Mouse (Mus musculus): Measurements from ENCODE around the gene Sipa1l1. TPM values are rescaled to one million over a fixed set of nuclear protein-coding genes. Genes with fewer than 3 reads are reported as not detected.
A peak's percentile ranks its signal among the peaks of the same experiment; 100 is the strongest.

Sipa1l1 gene
- polyA plus RNA-seq, 2 experiments, result 2.6 to 2.7 TPM

DNA sequence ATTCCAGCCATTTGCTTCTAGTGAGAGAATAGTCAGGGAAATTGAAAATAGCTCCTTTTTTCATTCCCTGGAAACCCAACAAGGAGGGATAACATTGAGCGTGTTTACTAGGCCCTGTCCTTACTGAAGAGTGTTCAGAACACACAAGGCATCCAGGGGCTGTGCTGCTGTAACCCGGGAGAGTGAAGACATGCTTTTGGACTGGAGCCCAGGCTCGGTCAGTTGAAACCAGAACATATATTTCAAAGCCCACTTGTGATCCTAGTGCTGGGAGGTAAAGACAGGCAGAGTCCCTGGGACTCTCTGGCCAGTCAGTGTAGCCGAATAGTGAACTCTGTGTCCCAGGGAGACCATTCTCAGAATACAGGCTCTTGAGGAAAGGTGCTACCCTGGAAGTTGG, 68.8 kb downstream of the Sipa1l1 start:
- no peaks in the 10 kb centered on the region for H3K9me3 ChIP-seq (ENCODE audit: control insufficient read depth, low read length)
- WGBS (ENCODE audit: insufficient replicate concordance), result 68% methylated on average over 4 of the region's 4 CpGs
- no peak overlapping the region for H3K27ac ChIP-seq
- TF ChIP-seq EP300 (IDR thresholded peaks at IDR 0.05; ENCODE audit: low read depth) (no peak), CTCF (IDR thresholded peaks at IDR 0.05; ENCODE audit: low read depth) (no peak)
- ATAC-seq (ENCODE audit: insufficient read depth), result no peak
- H3K4me1 ChIP-seq (replicated peaks; ENCODE audit: control insufficient read depth in 2 of 2, insufficient read depth in 2 of 2, low read length in 1 of 2), result peaks cover 0 to 17% of the 10 kb centered on the region in 2 experiments; a peak in 2 of 4 replicates
- no peak for DNase-seq (ENCODE audit: low read depth in 3 of 3, low spot score in 3 of 3)
- no peak overlapping the region for H3K4me3 ChIP-seq (ENCODE audit: insufficient read depth in 1 of 2, low read depth in 2 of 2, low read length in 2 of 2)
- no peak overlapping the region for H3K9ac ChIP-seq (replicated peaks)
- H3K4me2 ChIP-seq (ENCODE audit: low read depth), result no peak overlapping the region
- no peaks in the 10 kb centered on the region for H3K27me3 ChIP-seq (ENCODE audit: control insufficient read depth, insufficient read depth, low read length)
- no peaks in the 10 kb centered on the region for H3K36me3 ChIP-seq (replicated peaks; ENCODE audit: control insufficient read depth, insufficient read depth, low read depth)

DNA sequence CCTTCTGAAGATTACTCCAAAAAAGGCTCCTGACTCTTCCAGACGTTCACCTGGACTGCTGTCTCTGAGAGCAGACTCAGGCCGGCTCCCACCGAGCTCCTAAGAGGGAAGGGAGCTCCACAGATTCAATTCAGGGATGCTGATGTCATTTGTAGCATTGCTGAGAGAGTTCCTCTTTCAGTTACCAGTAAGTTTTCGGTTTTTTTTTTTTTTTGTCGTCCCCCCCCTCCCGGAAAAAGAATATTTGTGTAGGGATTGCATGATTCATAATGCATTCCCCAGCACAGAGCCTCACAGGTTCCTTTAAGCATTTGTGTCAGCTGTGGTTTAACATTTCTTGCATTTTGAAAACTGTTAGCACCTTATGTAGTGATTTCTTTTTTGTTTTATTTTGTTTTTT, 71.6 kb downstream of the Sipa1l1 start:
- no peaks in the 10 kb centered on the region for H3K9me3 ChIP-seq (ENCODE audit: control insufficient read depth, low read length)
- peaks cover 6 to 10% of the 10 kb centered on the region in 2 experiments; a peak in 3 of 4 replicates for H3K4me1 ChIP-seq (replicated peaks; ENCODE audit: control insufficient read depth in 2 of 2, insufficient read depth in 2 of 2, low read length in 1 of 2)
- no peak overlapping the region for H3K9ac ChIP-seq (replicated peaks)
- no peaks in the 10 kb centered on the region for H3K27me3 ChIP-seq (ENCODE audit: control insufficient read depth, insufficient read depth, low read length)
- no peak overlapping the region for H3K4me3 ChIP-seq (ENCODE audit: insufficient read depth in 1 of 2, low read depth in 2 of 2, low read length in 2 of 2)
- 54% methylated on average over 6 of the region's 6 CpGs for WGBS (ENCODE audit: insufficient replicate concordance)
- no peak overlapping the region for H3K27ac ChIP-seq
- TF ChIP-seq EP300 (IDR thresholded peaks at IDR 0.05; ENCODE audit: low read depth) (no peak), CTCF (IDR thresholded peaks at IDR 0.05; ENCODE audit: low read depth) (no peak)
- no peak for DNase-seq (ENCODE audit: low read depth in 3 of 3, low spot score in 3 of 3)
- ATAC-seq (ENCODE audit: insufficient read depth), result no peak
- H3K4me2 ChIP-seq (ENCODE audit: low read depth), result no peak overlapping the region
- no peaks in the 10 kb centered on the region for H3K36me3 ChIP-seq (replicated peaks; ENCODE audit: control insufficient read depth, insufficient read depth, low read depth)

DNA sequence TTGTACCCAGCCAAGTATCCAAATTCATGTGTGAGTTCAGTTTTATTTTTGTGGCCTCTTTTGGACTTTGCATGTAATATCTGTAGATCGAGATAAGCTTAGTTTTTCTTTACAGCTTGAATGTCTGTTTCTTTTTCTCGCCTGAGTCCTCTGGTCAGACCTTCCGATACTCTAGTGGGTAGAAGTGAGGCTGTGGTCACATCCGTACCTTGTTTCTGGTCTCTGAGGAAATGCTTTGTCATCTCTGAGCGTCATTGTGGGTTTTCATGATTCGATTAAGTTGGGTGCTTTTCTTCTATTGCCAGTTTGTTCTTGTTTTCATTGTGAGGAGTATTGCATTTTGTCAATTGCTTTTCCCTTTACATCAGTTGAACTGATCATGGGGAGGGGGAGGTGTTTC, 76.1 kb downstream of the Sipa1l1 start:
- no peaks in the 10 kb centered on the region for H3K9me3 ChIP-seq (ENCODE audit: control insufficient read depth, low read length)
- no peaks in the 10 kb centered on the region for H3K27me3 ChIP-seq (ENCODE audit: control insufficient read depth, insufficient read depth, low read length)
- H3K36me3 ChIP-seq (replicated peaks; ENCODE audit: control insufficient read depth, insufficient read depth, low read depth), result no peaks in the 10 kb centered on the region
- no peak for ATAC-seq (ENCODE audit: insufficient read depth)
- DNase-seq (ENCODE audit: low read depth in 3 of 3, low spot score in 3 of 3), result peak in 1 of 3 experiments; percentile 31
- 7% methylated on average over 6 of the region's 6 CpGs for WGBS (ENCODE audit: insufficient replicate concordance)
- peaks cover 18 to 25% of the 10 kb centered on the region in 2 experiments for H3K4me1 ChIP-seq (replicated peaks; ENCODE audit: control insufficient read depth in 2 of 2, insufficient read depth in 2 of 2, low read length in 1 of 2)
- peak overlapping the region; percentile 31 for H3K4me2 ChIP-seq (ENCODE audit: low read depth)
- no peak overlapping the region for H3K27ac ChIP-seq
- no peak for TF ChIP-seq CTCF (IDR thresholded peaks at IDR 0.05; ENCODE audit: low read depth)
- TF ChIP-seq EP300 (IDR thresholded peaks at IDR 0.05; ENCODE audit: low read depth), result no peak
- H3K4me3 ChIP-seq (ENCODE audit: insufficient read depth in 1 of 2, low read depth in 2 of 2, low read length in 2 of 2), result no peak overlapping the region
- H3K9ac ChIP-seq (replicated peaks), result no peak overlapping the region; the same call in 1 of the 2 replicates

DNA sequence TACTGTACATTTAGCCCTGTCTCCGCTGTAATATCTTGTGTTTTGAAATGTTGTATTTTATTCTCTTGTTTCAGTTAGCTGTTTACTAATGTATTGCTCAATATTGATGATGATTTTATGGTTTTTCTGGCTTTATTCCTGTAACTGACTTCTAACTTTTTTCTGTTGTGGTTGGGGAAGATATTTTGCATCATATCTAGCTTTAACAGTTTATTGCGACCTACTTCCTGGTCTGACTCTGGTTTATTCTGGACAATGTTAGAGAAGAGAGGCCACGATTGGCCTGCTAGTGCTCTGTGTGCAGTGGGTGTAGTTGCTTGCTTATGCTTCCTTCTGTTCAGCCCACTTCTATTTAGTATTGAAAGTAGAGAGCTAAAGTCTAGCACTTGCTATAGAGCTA, 77.3 kb downstream of the Sipa1l1 start:
- WGBS (ENCODE audit: insufficient replicate concordance), result 36% methylated on average over 3 of the region's 3 CpGs
- Histone ChIP-seq H3K9me3 (ENCODE audit: control insufficient read depth, low read length) (no peaks in the 10 kb centered on the region), H3K9ac (replicated peaks) (no peak overlapping the region), H3K4me3 (ENCODE audit: insufficient read depth in 1 of 2, low read depth in 2 of 2, low read length in 2 of 2) (no peak overlapping the region), H3K4me2 (ENCODE audit: low read depth) (peak overlapping the region; percentile 31), H3K27me3 (ENCODE audit: control insufficient read depth, insufficient read depth, low read length) (no peaks in the 10 kb centered on the region), H3K4me1 (replicated peaks; ENCODE audit: control insufficient read depth in 2 of 2, insufficient read depth in 2 of 2, low read length in 1 of 2) (peaks cover 18 to 25% of the 10 kb centered on the region in 2 experiments), H3K27ac (no peak overlapping the region), H3K36me3 (replicated peaks; ENCODE audit: control insufficient read depth, insufficient read depth, low read depth) (no peaks in the 10 kb centered on the region)
- DNase-seq (ENCODE audit: low read depth in 3 of 3, low spot score in 3 of 3) (no peak), ATAC-seq (ENCODE audit: insufficient read depth) (no peak)
- TF ChIP-seq CTCF (IDR thresholded peaks at IDR 0.05; ENCODE audit: low read depth), result no peak
- TF ChIP-seq EP300 (IDR thresholded peaks at IDR 0.05; ENCODE audit: low read depth), result no peak

DNA sequence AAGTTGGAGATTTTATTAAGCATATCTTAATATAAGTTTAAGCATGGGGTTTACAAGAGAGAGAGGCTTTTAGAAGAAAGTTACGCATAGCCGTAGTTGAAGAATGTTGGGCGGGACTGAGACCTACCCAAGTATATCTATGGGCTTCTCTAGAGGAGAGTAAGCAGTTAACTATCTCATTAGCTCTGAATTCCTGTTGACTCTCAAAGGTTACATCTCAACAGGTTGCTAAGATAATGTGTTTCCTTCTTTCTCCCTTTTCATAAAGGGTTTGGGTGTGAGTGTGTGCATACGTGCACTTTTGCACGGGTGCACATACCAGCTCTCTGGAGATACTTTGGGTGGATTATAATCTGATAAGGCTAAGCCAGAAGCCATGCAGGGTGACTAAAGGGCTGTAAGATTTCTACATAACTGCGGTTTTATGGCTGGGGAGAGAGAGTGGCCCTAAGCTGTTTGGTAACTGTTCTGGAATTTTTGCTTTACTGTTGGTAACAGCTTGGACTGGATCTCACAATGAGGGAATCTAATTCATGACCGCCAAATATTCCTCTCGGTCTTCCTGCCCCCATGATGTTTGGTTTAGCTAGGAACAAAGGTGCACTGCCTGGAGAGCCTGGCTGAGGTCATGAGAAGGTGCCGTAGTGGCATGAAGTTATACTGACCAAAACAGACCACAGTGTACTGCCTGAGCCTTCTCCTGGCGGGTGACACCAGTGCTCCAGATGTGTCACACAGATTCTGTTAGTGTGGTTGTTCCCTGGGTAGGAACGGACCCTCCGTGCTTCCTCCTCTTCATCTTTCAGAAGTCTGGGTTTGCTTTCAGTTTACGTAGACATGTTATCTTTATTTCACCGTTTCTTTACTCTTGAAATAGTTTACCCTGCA, 78.5 kb downstream of the Sipa1l1 start:
- 31% methylated on average over 14 of the region's 14 CpGs for WGBS (ENCODE audit: insufficient replicate concordance)
- no peaks in the 10 kb centered on the region for H3K9me3 ChIP-seq (ENCODE audit: control insufficient read depth, low read length)
- no peak overlapping the region for H3K9ac ChIP-seq (replicated peaks)
- H3K27ac ChIP-seq, result no peak overlapping the region
- no peaks in the 10 kb centered on the region for H3K36me3 ChIP-seq (replicated peaks; ENCODE audit: control insufficient read depth, insufficient read depth, low read depth)
- H3K4me3 ChIP-seq (ENCODE audit: insufficient read depth in 1 of 2, low read depth in 2 of 2, low read length in 2 of 2), result no peak overlapping the region
- H3K4me2 ChIP-seq (ENCODE audit: low read depth), result peak overlapping the region; percentile 8; the same call in 1 of the 2 replicates
- peak; percentile 72; the same call in 1 of the 2 replicates for ATAC-seq (ENCODE audit: insufficient read depth)
- TF ChIP-seq CTCF (IDR thresholded peaks at IDR 0.05; ENCODE audit: low read depth) (no peak), EP300 (IDR thresholded peaks at IDR 0.05; ENCODE audit: low read depth) (no peak)
- no peak for DNase-seq (ENCODE audit: low read depth in 3 of 3, low spot score in 3 of 3)
- H3K27me3 ChIP-seq (ENCODE audit: control insufficient read depth, insufficient read depth, low read length), result no peaks in the 10 kb centered on the region
- H3K4me1 ChIP-seq (replicated peaks; ENCODE audit: control insufficient read depth in 2 of 2, insufficient read depth in 2 of 2, low read length in 1 of 2), result peaks cover 18 to 25% of the 10 kb centered on the region in 2 experiments
